Mouse (Mus musculus) liver, adult 2 months (tissue): Measurements from ENCODE around the gene Rag1.

Experiments used
- CTCF ChIP-seq: fragments of 200-500 bp; IDR thresholded peaks from 2 replicates; pipeline ENCODE4 v1.5.1; 2011; ENCODE audit warnings: low read depth, low read length, control low read depth
- POLR2A ChIP-seq: fragments of 200-500 bp; IDR thresholded peaks from 2 replicates; pipeline ENCODE4 v1.6.1; 2011; ENCODE audit warnings: low read length, control low read depth; ENCODE audit not compliant: insufficient read depth; ENCODE audit errors: extremely low read depth

GRCm38 (mm10) chr2:101639840-101640350 lies 9.4 kb downstream of the Rag1 start:
- TF ChIP-seq CTCF: no peak
- no peak for TF ChIP-seq POLR2A
